Mouse (Mus musculus): ENCODE measurements around the gene Klrb1a.

Klrb1a gene

GRCm38 (mm10) chr6:128602026-128602425, 21.3 kb downstream of the Klrb1a start:
- no peak for DNase-seq (ENCODE audit: low spot score)

GRCm38 (mm10) chr6:128599555-128599954, 23.8 kb downstream of the Klrb1a start:
- DNase-seq (ENCODE audit: low spot score): no peak

- DNase-seq (ENCODE audit: low spot score): no peak
Observed at GRCm38 (mm10) chr6:128598256-128599047, 24.9 kb downstream of the Klrb1a start.

GRCm38 (mm10) chr6:128597121-128597522, 26.2 kb downstream of the Klrb1a start:
- DNase-seq (ENCODE audit: low spot score): peak; percentile 22

- no peak for DNase-seq (ENCODE audit: low spot score)
Observed at GRCm38 (mm10) chr6:128594651-128595050, 28.7 kb downstream of the Klrb1a start.

GRCm38 (mm10) chr6:128589426-128589825, 33.9 kb downstream of the Klrb1a start:
- no peak for DNase-seq (ENCODE audit: low spot score)

- no peak for DNase-seq (ENCODE audit: low spot score)
Observed at GRCm38 (mm10) chr6:128587619-128588018, 35.7 kb downstream of the Klrb1a start.

- no peak for DNase-seq (ENCODE audit: low spot score)
Observed at GRCm38 (mm10) chr6:128585642-128586245, 37.6 kb downstream of the Klrb1a start.

- DNase-seq (ENCODE audit: low spot score): no peak
Observed at GRCm38 (mm10) chr6:128584070-128584660, 39.2 kb downstream of the Klrb1a start.

GRCm38 (mm10) chr6:128581508-128581907, 41.8 kb downstream of the Klrb1a start, which contains the start of gene A2ml1:
TSS of gene A2ml1 (minus strand) at chr6:128581608.
- DNase-seq (ENCODE audit: low spot score): no peak

GRCm38 (mm10) chr6:128577301-128577700, 46.0 kb downstream of the Klrb1a start:
- no peak for DNase-seq (ENCODE audit: low spot score)

- no peak for DNase-seq (ENCODE audit: low spot score)
Observed at GRCm38 (mm10) chr6:128566589-128566988, 56.7 kb downstream of the Klrb1a start.

Data from left cerebral cortex, adult 11 months (tissue).